Mouse (Mus musculus): Measurements from ENCODE around the gene Cdkl3.

The Cdkl3 gene

DNA sequence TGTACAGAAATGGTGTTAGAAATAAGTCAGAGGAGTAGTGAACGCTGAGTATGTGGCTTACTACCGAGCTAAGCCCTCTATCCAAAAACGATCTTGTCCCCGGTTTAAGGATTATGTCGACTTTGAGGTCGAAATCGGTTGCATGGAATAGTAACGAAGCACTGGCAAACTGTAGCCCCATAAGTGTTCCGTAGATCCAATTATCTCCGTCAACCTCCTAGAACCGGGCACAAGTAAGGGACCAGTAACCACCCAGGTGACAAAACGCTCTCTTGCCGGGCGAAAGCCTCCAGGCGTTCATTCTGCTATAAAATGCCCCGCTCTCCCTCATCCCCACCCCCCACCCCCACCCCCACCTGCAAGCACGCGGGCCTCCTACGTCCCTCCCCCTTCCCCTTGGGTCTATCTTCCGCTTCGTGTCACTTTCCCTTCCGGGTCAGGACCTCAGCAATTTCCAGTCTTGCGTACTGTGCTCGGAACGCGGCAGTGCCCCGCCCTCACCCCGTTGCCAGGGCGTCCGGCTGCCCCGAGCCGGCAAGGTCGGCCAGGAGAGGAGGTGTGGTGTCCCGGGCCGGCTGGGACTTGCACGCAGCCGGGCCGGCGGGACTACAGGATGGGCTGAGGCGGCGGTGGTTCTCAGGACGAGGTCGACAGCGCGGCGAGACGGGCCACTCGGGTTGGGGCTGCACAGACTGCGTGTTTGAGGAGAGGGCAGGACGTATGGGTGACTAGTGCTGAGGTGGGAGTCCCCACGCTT is at the start of gene Cdkl3:
Gene Cdkl3, plus strand, starts transcription at position 450 of the 757 bp plus-strand sequence.
- peak; percentile 86 to 87 for DNase-seq

DNA sequence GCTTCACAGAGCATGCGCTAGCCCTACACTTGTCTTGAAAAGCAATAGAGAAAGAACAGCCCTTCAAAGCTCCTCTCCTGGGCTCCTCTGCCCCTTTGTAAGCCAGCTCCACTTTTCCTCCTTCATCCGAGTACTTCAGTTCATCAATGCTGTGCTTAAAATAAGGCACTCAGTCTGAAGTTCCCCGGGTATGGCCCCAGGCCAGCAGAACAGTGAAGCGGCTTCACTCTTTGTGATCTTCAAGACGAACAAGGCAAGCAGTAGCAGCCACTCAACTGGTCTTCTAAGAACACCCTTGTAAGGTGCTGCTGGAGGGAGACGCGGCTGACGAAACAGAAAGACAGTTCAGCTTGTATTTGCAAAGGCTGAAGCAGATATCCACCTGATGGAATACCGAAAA is 47.9 kb upstream of the Cdkl3 start:
- DNase-seq: no peak

DNA sequence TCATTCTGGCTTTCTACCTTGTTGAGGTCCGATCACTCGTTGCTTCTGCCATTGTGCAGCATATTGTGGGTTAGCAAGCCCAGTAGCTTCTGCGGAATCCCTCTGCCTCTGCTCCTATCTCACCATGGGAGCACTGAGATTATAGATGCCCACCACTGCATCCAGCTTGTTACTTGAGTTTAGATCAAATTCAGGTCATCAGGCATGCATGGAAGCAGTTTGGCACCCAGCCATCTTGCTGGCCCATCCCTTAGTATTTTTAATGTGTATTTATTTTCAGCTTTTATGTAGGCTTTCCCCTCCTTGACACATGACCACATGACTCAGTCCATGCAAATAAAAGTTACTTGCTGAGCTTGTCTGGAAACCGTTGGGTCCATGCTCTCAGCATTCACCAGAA is 46.3 kb upstream of the Cdkl3 start:
- DNase-seq: no peak

DNA sequence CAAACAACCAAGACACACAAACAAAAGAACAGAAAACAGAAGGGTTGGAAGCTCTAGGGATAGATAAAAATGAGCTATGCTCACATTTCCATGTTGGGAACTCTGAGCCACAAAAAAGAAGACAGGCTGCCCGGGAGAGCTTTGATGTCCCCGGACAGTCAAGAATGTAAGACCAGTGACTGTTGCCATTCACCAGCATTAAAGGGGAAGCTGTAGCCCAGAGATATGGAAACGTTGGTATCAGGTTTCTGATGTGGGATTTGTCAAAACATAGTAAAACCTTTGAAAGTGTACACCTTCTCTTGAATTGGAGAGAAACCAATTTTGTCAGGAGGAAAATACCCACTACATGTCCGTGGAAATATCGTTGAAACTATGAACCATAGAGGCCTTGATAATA is 44.5 kb upstream of the Cdkl3 start:
- DNase-seq: no peak

DNA sequence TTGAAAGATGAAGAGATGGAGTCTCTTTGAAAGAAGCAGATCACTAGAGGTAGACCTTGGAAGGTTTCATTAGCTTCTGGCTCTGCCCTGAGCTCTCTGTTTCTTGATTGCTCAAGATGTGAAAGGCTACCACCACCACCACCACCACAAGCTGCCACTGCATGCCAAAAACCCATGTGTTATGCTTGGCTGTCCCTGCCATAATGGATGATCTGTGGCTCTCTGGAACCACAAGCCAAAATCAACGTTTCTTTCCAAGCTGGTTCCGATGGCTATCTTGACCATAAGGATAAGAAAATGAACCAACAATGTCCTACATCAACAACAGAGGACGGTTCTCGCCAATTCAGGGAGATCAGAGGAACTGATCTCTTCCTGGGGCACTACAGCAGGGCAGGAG is 44.0 kb upstream of the Cdkl3 start:
- no peak for DNase-seq

DNA sequence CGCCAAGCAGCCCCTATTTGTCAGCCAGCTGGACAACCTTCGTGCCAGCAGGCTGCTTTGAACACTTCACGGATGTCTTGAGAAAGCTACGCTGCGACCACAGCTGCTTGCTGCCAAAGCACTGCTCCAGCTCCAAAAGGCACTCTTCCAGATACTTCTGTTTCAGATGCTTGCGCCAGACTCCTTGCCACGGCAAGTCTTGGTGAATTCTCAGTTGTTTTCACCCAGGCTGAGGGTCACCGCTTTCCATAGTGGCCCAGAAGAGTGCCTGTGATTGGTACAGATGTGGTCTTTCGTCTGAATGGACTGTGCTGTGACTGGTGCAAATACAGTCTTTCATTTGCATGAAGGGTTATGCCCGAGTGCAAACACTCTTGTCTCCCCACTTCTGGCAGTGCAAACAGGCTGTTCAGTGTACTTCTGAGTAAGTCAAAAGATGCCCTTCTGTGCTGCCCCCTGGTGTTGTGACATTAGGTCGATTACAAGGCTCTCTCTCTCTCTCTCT is 43.0 kb upstream of the Cdkl3 start:
- no peak for DNase-seq

DNA sequence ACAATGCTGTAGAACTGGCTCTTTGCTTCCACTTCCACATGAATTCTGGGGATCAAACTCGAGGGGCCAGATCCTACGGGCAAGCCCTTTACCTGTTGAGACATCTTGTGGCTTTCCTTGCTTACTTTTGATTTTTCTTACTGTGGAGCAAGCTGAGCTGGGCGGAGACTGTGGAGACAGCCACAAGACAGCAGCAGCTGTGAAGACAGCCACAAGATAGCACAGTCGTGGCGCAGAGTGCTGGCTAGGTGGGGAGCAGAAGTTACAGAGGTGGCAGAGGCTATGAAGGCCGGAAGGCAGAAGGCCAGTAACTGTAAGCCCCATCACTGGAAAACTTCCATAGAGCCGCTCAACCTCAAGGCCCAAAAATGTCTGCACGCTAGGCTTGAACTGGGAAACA is 42.3 kb upstream of the Cdkl3 start:
- no peak for DNase-seq

DNA sequence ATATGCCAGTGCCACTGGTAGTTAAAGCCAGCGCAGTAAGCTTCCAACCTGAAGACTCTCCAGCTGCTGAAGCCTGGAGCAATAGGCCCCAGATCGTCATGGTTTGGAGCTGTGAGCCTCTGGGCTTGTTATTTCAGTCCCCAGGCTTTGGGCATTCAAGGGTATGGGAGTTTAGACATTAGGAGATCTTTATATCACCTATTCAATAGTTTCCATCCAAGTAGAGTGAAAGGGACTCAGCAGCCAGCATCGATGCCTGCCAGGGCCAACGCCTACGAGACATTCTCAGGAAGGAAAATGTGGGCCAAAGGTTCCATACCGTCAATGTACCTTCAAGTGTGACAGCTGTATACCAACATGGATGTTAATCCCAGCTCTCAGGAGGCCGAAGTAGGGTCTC is 41.7 kb upstream of the Cdkl3 start:
- no peak for DNase-seq

DNA sequence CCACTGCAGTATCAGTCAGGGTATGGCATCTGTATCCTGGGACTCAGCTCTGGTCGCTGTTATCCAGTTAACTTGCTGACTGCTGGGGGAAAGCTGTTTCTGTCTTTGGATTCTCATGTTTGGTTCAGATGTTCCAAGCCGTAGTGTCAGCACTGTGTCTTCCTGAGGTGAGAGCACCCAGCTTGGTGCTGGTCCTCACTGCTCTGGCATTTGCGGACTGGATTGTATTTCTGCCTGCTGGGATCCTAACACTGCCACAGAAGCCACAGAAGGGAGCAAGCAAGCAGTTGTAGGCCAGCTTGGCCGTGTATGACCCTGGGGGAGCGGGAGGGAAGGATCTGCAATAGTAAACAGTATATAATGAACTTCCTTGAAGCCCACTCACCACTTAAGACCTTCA is 37.4 kb upstream of the Cdkl3 start:
- no peak for DNase-seq

DNA sequence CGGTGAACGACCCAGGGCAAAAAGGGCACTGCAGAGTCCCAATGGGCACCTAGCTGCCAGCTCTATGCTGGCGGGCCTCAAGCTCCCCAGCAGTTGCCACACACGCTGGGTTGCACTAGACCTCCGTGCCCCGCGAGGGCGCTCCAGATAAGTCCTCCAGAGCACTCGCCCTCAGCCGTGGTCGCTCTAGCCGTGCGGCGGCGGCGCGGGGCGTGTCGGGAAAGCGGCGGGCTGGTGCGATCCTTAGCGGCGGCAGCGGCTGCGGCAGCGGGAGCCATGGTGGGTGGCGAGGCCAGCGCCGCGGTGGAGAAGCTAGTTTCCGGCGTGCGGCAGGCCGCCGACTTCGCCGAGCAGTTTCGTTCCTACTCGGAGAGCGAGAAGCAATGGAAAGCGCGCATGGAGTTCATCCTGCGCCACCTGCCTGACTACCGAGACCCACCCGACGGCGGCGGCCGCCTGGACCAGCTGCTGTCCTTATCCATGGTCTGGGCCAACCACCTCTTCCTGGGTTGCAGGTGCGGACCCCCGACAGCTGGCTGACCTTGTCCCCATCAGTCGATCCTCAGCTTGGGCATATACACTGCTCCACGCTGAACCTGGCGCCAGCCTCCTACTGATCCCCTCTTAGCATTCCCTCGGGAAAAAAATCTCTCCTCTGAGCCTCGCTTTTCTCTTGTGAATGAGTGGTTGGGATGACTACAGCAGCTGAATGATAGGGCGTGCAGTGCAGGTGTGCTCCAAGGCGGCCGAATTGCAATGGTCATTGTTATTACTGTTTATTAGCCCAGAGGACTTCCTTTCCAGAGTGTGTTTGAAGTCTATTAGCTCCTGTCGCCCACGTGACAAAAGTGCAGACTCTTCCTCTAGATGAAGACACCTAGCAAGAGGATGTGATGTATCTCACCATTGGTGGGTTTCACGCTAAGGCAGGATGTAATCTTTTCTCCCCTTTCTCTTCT is 36.3 kb upstream of the Cdkl3 start, which contains the start of gene Cdkn2aipnl:
Gene Cdkn2aipnl, plus strand, starts transcription at position 219 of the 959 bp plus-strand sequence.
- peak; percentile 93 to 99 for DNase-seq

DNA sequence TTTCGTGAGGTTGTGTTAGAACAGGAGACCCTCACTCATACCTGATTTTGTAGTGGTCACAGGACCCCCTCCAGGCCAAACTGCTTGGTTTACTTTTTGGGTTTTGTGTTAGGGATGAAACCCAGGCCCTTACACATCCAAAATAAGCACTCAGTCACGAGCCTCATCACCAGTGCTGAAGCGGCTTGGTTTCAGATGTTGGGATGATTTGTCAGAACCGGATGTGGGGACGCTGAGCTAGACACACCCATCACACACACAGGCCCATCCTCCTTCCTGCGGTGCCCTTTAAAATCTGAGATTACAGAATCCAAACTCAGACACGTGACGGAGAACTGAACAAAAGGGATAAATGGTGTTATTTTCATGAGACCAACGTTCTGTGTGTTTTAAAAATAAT is 35.1 kb upstream of the Cdkl3 start:
- DNase-seq: no peak

DNA sequence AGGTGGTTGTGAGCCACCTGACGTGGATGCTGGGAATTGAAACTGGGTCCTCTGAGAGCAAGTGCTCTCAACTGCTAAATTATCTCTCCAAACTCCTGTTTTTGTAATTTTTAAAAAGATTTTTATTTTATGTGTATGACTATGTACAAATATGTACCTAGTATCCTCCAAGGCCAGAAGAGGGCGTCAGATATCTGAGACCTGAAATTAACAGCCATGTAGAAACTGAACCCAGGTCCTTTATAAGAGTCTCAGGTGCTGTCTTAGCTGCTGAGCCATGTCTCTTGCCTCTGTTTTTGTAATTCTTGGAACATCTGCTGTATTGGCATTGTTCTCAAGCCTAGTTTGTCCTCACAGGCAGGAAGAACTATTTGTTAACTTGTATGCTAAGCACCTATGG is 34.5 kb upstream of the Cdkl3 start:
- DNase-seq: no peak

DNA sequence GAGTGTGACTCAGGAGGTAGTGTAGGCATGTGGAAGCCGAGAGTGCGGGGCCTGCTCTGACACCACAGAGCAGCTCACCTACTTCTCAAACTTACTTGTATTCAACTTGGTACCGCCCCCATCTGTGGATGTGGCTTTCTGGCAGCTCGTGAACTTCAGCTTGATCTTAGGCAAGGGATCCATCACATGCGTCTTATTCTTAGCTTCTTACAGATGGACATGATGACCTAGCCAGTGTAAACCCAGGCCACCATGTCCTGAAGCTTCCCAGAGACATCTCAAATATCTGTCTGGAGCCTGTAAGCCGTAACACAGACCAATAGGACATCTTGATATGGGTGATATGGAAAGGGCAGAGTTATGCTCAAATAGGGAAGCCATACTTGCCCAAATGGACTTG is 32.4 kb upstream of the Cdkl3 start:
- DNase-seq: no peak

DNA sequence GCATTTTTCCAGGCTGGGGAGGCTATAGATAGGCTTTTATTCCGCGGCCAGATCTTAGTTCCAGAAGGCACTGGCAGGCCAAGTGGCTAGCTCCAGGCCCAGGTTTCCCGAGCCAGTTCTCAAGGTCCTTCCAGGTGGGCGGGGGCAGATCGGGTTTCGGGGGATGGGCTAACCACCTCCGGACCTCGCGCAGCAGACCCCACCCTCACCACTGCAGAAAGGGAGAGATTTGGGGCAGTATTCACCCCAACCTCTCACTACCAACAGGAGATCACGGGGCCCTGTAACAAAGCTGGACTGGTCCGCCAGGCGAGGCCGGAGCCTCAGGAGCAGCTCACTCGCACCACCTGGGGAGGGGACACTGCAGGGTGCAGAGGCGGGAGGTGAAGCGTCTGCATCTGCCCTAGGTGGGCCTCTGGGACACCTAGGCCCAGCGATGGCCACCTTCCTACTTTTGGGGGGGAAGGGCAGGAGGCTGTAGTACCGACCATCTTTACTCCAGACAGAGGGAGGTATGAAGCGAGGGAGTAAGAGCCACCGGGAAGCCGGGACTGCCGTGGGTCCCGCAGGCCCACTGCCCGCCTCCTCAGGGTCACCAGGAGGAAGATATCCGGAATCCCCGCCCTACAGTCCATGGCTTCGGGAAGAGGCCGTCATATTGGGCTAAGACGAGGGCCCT is 4.3 kb upstream of the Cdkl3 start:
- peak in 1 of 2 experiments; percentile 26 for DNase-seq

DNA sequence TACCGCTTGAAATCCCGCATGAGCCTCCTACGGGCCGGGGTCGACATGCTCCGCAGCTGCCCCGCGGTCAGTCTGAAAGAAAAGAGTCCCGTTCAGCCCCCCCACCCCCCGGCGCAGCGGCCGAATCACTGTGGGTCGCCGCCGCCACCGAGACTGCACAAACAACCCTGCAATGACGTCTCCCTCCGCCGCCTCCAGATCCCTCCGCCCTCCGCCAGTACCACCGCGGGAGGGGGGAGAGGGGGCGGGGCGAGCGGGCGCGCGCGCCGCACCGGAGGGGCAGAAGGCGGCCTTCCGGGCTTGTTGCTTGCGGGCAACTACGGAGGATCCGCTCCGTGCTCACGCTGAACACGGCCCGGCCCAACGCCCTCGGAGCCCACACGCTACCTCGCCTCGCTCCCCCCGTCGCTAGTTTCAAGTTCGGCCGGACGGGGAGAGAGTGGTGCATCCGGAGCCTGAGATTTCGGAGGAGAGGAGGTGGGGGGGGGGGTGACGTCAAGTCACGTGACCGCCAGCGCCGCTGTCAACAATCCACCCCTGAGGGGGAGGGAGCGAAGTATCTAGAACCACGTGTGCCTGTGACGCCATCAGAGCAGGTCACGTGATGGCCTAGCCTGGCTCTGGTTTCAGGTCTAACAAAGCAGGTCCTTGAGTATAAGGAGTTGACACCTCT is 3.6 kb upstream of the Cdkl3 start, which contains the start of gene Ube2b:
Gene Ube2b, minus strand, starts transcription at position 473 of the 673 bp plus-strand sequence.
- peak; percentile 91 to 93 for DNase-seq

DNA sequence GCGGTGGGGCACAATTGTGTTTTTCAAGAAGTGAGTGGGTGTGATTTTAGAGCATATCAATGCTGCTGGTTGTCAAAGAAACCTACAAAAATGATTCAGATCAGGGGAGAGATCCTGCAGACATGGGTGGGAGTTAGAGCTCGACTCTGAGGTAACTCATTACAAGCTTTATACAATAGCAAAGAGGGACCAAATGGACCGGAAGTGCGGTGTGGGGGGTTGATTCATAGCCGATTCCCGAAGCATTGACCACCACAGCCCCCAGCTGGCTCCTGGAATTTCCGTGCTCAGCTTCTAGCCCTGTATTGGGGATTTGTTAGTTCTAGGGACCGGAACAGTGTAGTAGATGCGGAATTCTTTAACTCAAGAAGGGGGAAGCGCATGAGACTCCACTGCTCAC is 2.7 kb upstream of the Cdkl3 start:
- DNase-seq: no peak

DNA sequence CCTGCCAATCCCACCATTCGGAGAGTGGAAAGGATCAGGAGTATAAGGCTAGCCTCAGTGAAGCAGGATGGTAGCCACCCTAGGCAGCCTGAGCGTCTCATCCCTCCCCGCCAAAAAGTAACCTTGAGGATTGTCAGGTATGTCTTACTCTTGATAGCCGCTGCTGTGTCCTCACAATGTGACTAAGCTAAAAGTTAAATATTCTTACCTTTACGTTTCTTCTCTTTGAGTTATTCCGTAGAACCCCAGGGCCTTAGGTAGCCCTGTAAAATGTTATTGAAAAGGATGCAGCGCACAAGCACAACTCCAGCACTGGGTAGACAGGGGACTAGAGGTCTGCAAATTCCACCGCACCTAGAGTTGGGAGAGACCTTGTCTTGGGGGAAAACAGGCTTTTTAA is 2.2 kb upstream of the Cdkl3 start:
- no peak for DNase-seq

DNA sequence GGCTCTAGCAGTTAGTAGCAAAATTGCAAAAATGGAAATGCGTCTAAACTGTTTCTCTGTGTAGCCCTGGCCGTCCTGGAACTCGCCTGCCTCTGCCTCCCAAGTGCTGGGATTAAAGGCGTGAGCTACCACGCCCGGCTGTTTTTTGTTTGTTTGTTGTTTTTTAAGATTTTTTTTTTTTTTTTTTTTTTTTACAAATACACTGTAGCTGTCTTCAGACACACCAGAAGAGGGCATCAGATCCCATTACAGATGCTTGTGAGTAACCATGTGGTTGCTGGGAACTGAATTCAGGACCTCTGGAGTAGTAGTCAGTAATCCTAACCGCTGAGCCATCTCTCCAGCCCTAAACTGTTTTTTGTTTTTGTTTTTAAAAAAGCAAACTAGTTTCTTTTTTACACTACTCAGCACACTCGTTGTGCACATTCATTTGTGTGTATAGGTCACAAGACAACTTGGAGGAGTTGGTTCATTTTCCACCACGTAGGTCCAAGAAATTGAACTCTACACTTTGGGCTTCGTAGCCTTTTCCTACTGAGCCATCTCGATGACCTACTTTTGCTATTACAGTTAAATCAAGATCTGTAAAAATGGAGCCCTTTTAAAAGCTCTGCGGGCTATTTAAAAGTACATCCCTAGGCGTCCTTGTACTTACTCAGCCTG is 1.0 kb upstream of the Cdkl3 start:
- DNase-seq: no peak

DNA sequence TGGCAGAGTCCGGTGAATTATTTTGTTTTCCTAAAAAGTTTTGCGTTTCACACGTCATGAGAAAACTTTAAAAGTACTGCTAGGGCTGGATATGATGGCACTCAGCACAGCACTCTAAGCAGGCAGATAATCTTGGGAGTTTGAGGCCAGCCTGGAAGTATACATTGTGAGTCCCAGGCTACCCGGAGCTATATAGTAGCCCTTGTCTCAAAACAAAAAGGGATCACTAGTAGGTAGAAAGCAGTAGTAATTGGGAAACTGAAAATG is 583 bp upstream of the Cdkl3 start:
- no peak for DNase-seq

DNA sequence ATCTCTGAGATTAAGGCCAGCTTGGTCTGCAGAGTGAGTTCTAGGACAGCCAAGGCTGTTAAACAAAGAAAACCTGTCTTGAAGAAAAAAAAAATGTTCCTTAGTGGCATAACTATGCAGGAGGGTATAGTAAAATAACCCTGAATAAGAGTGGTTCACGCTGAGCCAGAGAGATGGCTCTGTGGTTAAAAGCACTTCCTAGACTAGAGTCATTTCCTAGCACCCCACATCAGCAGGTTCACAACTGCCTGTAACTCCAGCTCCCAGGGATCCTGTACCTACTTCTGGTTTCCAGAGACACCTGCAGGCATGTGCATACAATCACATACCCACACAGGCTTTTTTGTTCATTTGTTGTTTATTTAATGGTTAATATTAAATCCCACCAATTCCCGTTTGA is 1.6 kb downstream of the Cdkl3 start:
- DNase-seq: no peak

DNA sequence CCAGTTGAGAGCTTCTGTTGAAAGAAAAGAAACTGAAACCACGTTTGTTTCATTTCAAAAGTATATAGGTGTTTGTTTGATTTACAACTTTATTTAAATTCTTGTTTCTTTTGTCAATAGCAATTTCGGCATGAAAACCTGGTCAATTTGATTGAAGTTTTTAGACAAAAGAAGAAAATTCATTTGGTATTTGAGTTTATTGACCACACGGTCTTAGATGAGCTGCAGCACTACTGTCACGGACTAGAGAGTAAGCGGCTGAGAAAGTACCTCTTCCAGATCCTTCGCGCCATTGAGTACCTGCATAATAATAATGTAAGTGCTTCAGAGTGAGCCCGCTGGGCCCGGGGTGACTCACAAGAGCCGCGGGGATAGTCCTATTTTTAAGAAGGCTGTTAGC is 7.0 kb downstream of the Cdkl3 start:
- no peak for DNase-seq

DNA sequence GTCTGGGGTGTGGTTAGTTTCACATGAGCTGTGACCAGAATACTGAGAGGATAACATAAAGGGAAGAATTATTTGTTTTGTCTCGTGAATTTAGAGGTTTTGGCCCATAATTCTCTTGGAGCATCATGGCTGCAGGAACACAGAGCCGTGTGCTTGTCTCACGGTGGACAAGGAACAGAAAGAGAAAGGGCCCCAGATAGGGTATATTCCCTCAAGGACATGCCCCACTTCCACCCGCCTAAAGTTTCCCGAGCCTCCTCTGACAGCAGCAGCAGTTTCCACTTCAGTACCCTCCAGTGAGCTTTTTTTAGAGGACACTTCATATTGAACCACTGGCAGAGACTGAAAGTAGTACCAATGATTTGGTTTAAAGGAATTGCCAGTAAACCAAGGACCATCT is 7.5 kb downstream of the Cdkl3 start:
- no peak for DNase-seq

Data from spleen, adult 18-20 months (tissue).